Mouse (Mus musculus) midbrain, embryonic 16.5 days (tissue): Measurements from ENCODE around the gene Grk3. TPM values are rescaled to one million over a fixed set of nuclear protein-coding genes. Genes with fewer than 3 reads are reported as not detected.

Experiments used
- ATAC-seq: fragments of 200-750 bp; cut with Nextera tagmentation; 2 replicates; pipeline ENCODE4 v1.8.0; 2017; ENCODE audit warnings: moderate TSS enrichment
- H3K27ac ChIP-seq: fragments of 300-500 bp; sonication (generic); 2 replicates; pipeline ENCODE4 v1.5.1; 2014; ENCODE audit warnings: mild to moderate bottlenecking, low read length, mixed read lengths
- H3K27me3 ChIP-seq: fragments of 300-500 bp; sonication (generic); 2 replicates; pipeline ENCODE4 v1.6.1; 2014; ENCODE audit warnings: low read depth, low read length, mixed read lengths; ENCODE audit not compliant: control insufficient read depth, insufficient read depth
- H3K36me3 ChIP-seq: fragments of 300-500 bp; sonication (generic); 2 replicates; pipeline ENCODE4 v1.6.1; 2014; ENCODE audit warnings: mild to moderate bottlenecking, low read length, moderate library complexity, mixed read lengths; ENCODE audit not compliant: control insufficient read depth, insufficient read depth
- H3K4me1 ChIP-seq: fragments of 300-500 bp; sonication (generic); 2 replicates; pipeline ENCODE4 v1.6.1; 2014; ENCODE audit warnings: mild to moderate bottlenecking, low read length, mixed read lengths; ENCODE audit not compliant: control insufficient read depth, insufficient read depth
- H3K4me2 ChIP-seq: fragments of 300-500 bp; sonication (generic); 2 replicates; pipeline ENCODE4 v1.6.1; 2014; ENCODE audit warnings: mild to moderate bottlenecking, low read length, mixed read lengths
- H3K4me3 ChIP-seq: fragments of 300-500 bp; sonication (generic); 2 replicates; pipeline ENCODE4 v1.5.1; 2014; ENCODE audit warnings: low read depth, mild to moderate bottlenecking, low read length, moderate library complexity, mixed read lengths
- H3K9ac ChIP-seq: fragments of 300-500 bp; sonication (generic); 2 replicates; pipeline ENCODE4 v1.6.1; 2014; ENCODE audit warnings: low read depth, low read length, mixed read lengths
- H3K9me3 ChIP-seq: fragments of 300-500 bp; sonication (generic); replicated peaks from 2 replicates; pipeline ENCODE4 v1.6.1; 2014; ENCODE audit warnings: mild to moderate bottlenecking, low read length, mixed read lengths; ENCODE audit not compliant: control insufficient read depth, poor library complexity, severe bottlenecking
- WGBS: fragments of 180-500 bp; shearing (Covaris S2); extraction: QIAGEN DNeasy Blood & Tissue Kit; methylation state at CpG from one replicate; pipeline ENCODE4 v1.1.7; 2014; 5-methylcytosine and 5-hydroxymethylcytosine counted together
- polyA plus RNA-seq: library from polyadenylated mRNA; unstranded; fragments of >200 nt; fragmentation: Nextera tagmentation; extraction: Ambion mirVana; gene quantifications from 2 replicates; pipeline ENCODE4 v1.2.1, GENCODE M21; 2015

Grk3 gene
- polyA plus RNA-seq = 30.7 and 31.5 TPM in 2 replicates

DNA sequence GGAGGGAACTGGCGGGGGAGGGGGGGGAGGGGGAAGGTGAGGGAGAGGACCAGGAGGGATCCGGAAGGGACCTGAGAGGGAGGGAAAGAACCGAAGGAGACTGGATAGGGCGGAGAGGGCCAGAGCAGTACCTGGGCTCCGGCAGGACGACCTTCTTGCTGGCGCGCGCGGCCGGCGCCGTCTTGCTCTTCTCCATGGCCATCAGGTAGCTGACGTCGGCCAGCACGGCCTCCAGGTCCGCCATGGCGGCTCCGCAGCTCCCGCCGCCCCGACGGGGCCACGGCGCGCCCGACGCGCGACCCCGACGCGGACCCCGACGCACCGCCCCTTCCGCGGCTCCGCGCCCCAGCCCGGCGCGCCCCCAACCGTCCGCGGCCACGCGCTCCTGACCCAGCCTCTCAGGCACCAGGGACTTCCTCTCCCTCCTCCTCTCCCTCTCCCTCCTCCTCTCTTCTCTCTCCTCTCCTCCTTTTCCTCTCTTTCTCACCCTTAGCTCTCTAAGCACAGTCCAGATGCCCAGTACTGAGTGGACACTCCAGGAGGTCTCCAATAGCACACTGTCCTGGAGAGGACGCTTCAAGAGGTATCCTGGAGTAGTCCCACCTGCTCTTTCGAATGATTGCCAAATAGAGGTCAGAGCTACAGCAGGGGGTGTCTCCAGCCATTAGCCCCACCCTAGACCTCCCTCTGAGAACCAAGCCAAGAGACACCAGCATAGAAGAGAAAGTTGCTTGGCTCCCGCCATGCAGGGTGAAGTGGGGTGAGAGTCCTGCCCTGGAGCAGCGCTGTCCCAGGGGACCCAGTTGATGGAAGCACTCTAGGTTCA is at the start of gene Grk3:
Gene Grk3 (minus strand): TSS at position 556 of the 826 bp plus-strand sequence.
- Histone ChIP-seq H3K36me3 (no peaks in the 10 kb centered on the region), H3K9me3 (no peaks in the 10 kb centered on the region), H3K4me3 (peak within 1 kb of the TSS; percentile 64), H3K27me3 (no peaks in the 10 kb centered on the region), H3K4me2 (peak within 1 kb of the TSS; percentile 72), H3K4me1 (peaks cover 14% of the 10 kb centered on the region), H3K9ac (peak within 1 kb of the TSS; percentile 81), H3K27ac (peak within 1 kb of the TSS; percentile 75)
- ATAC-seq = peak; percentile 81
- 5% methylated on average over 27 of the region's 52 CpGs for WGBS

DNA sequence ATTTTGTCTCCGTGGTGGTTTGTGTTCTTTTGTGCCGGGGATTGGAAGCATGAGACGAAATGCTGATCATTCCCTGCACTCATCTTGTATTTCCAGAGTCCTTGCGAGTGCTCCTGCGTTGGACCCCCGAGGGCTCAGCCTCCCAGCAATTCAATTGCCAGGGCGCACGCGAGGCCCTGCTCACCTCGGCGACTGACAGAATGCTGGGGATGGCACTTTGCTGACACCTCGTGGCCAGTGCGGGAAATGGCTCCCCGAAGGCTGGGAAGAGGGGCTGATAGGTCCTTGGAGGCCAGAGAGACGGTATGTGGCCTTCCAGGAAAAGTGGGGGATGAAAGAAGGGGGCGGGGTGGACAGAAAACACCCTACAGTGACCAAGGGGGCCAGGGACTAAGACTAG is 38.7 kb upstream of the Grk3 start:
- Histone ChIP-seq H3K9me3 (no peaks in the 10 kb centered on the region), H3K27ac (no peak overlapping the region), H3K36me3 (no peaks in the 10 kb centered on the region), H3K27me3 (no peaks in the 10 kb centered on the region; the same call in 1 of the 2 replicates), H3K4me1 (peaks cover 4% of the 10 kb centered on the region; the same call in 1 of the 2 replicates), H3K9ac (0 out of 2 replicates have a peak overlapping the region, but pooled peaks have one; percentile 30), H3K4me2 (no peak overlapping the region), H3K4me3 (no peak overlapping the region)
- peak; percentile 72 for ATAC-seq
- 4% methylated on average over 15 of the region's 16 CpGs for WGBS

DNA sequence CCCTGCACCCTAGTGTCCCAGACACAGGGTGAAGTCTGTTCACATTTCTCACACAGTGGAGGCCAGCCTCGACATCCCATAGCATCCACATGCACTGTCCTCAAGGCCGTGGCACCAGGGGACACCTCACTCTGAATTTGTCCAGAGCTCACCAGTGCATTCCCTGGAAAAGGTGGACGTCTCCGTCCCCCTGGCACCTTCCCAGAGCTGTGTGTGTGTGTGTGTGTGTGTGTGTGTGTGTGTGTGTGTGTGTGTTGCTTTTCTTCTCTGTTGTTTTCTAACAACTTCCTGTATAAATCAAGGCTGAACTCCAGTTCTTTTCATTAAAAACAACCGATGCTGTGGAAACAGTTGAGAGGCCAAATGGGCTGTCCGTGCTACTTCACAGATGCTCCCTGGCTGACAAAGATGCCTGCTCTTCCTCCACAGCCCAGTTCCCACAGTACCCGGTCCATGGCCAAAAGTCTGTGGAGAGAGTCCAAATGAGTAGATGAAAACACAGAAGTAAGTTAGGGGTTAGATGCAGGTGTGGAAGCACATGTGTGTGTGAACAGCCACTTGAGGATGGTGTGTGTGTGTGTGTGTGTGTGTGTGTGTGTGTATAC is 35.1 kb upstream of the Grk3 start:
- Histone ChIP-seq H3K36me3 (no peaks in the 10 kb centered on the region), H3K4me2 (no peak overlapping the region), H3K4me3 (no peak overlapping the region), H3K27me3 (no peaks in the 10 kb centered on the region), H3K27ac (peak overlapping the region; percentile 29; the same call in 1 of the 2 replicates), H3K4me1 (peaks cover 4% of the 10 kb centered on the region; the same call in 1 of the 2 replicates), H3K9me3 (no peaks in the 10 kb centered on the region), H3K9ac (no peak overlapping the region)
- WGBS = 55% methylated on average over 7 of the region's 7 CpGs
- no peak for ATAC-seq

DNA sequence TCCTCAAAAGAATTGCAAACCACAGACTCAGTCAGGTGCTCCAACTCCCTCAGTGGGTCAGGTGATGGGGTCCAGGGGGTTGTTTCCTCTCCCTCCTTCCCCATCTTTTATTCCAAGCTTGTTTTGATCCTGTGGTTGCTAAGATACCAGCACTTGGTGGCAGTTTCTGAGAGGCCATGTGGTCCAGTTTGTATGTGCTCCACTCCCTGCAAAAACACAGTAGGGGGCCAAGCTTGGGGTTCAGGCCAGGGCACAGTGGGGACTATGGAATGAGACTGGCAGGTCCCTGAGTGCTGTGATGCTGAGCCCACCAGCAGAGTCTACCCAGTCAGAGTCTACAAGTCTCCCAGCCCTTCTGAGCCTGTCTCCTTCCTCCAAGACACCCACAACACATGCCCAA is 34.3 kb upstream of the Grk3 start:
- H3K4me1 ChIP-seq = peaks cover 4% of the 10 kb centered on the region; the same call in 1 of the 2 replicates
- no peaks in the 10 kb centered on the region for H3K9me3 ChIP-seq
- no peak overlapping the region; the same call in 1 of the 2 replicates for H3K27ac ChIP-seq
- H3K27me3 ChIP-seq = no peaks in the 10 kb centered on the region
- H3K36me3 ChIP-seq = no peaks in the 10 kb centered on the region
- no peak for ATAC-seq
- no peak overlapping the region for H3K4me2 ChIP-seq
- H3K4me3 ChIP-seq = no peak overlapping the region
- H3K9ac ChIP-seq = no peak overlapping the region

DNA sequence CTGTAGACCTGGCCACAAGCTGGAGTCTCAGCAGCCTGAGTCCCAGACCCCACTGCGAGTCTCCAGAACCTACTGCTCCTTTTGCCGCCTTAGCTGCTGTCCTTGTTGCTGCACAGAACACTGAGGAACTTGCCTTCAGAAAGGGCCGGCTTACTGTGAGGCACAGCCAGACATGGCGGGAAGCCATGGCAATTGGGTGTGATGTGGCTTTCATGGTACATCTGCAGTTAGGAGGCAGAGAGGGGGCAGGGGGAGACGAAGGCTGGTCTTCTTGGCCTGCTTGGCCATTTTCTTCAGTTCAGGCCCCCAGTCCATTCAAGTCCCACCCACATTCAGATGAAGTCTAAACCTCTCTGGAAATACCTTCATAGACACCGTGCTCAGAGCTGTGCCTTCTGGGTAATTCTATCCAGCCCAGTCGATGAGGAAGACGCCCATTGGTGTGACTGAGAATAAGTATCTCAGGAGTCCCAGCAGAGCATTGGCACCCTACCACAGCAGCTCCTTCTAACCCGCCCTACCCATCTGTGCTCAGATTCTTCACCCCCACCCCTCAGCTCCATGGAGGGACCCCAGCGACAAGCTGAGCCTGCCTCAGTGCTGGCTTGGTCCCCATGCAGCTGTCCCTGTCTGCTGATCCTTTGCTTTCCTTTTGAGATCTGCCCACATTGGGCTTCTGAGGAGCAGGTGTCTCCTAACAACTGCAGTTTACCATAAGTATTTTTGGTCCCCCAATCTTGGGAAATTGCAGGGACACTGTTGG is 30.1 kb upstream of the Grk3 start:
- Histone ChIP-seq H3K9me3 (no peaks in the 10 kb centered on the region), H3K27me3 (no peaks in the 10 kb centered on the region), H3K4me1 (peaks cover 12% of the 10 kb centered on the region), H3K4me3 (no peak overlapping the region), H3K27ac (0 out of 2 replicates have a peak overlapping the region, but pooled peaks have one; percentile 3), H3K36me3 (no peaks in the 10 kb centered on the region), H3K9ac (no peak overlapping the region), H3K4me2 (no peak overlapping the region)
- ATAC-seq = no peak
- WGBS = 84% methylated on average over 10 of the region's 10 CpGs

DNA sequence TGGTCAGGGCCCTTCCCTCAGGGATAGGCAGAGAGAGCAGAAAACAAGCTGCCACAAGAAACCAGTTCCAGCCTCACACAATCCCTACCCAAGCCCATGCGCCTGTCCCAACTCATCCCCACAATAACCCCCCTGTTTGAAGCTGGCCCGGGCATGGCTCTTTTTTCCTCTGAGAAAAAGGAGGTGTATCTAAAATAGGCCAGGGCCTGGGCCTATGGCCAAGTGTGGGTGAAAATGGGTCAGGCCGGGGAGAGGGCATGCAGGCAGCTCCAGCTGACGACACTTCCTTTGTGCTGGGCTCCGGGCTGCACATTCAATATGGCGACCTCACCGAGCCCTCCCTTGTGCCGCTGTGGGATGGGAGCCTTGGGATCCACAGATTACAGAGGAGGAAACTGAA is 27.9 kb upstream of the Grk3 start:
- Histone ChIP-seq H3K4me1 (peaks cover 8% of the 10 kb centered on the region), H3K4me2 (no peak overlapping the region), H3K27ac (no peak overlapping the region), H3K36me3 (no peaks in the 10 kb centered on the region), H3K27me3 (no peaks in the 10 kb centered on the region), H3K9ac (no peak overlapping the region), H3K9me3 (no peaks in the 10 kb centered on the region), H3K4me3 (no peak overlapping the region)
- ATAC-seq = no peak
- WGBS = 77% methylated on average over 8 of the region's 8 CpGs

DNA sequence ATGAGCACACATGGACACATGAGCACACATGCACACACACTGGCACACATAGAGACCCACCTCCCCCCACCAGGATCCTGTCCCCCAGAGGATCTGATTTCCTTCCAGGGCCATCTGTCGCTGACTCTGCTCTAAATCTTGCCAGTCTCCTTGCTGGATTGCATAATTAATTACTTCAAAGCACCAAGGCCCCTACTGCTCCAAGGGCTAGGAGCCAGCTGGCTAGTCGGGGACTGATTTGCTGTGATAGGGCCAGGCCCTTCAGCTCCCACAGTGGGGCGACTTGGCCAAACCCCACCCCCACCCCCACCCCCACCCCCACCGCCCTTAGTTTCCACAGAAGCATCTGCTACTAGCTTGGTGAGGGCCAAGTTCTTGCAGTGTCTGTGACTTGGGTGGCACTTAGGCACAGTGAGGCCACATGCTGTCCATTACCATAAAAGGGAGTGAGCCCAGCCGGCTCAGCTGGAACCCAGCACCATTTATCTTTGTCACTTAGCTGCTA is 26.0 kb upstream of the Grk3 start:
- no peak overlapping the region for H3K9ac ChIP-seq
- peak overlapping the region; percentile 58; the same call in 1 of the 2 replicates for H3K27ac ChIP-seq
- WGBS = 0% methylated on average over 5 of the region's 5 CpGs
- H3K4me1 ChIP-seq = peaks cover 8% of the 10 kb centered on the region
- H3K36me3 ChIP-seq = no peaks in the 10 kb centered on the region
- H3K4me3 ChIP-seq = no peak overlapping the region
- peak; percentile 81 for ATAC-seq
- no peaks in the 10 kb centered on the region for H3K27me3 ChIP-seq
- H3K4me2 ChIP-seq = no peak overlapping the region
- H3K9me3 ChIP-seq = no peaks in the 10 kb centered on the region

DNA sequence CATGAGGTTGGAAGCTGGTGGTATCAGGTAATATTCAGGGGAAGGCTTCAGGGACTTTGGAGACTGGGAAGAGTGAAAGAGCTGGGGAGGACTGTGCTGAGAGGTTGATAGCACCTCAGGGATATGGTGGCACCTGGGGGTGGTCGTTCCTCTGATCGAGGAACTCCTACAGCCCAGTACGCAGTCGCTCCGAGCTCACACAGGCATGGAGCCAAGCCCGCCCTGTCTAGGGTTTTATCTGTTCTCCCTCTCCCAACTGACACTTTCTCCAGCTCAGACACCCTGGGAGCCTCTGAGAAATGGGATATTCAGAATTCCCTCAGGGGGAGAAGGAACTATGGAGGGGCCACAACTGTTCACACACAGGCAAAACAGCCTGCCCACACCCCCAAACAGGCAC is 25.2 kb upstream of the Grk3 start:
- Histone ChIP-seq H3K4me2 (no peak overlapping the region), H3K9ac (no peak overlapping the region), H3K27me3 (no peaks in the 10 kb centered on the region), H3K36me3 (no peaks in the 10 kb centered on the region), H3K4me1 (peaks cover 9% of the 10 kb centered on the region), H3K9me3 (no peaks in the 10 kb centered on the region), H3K27ac (no peak overlapping the region), H3K4me3 (no peak overlapping the region)
- WGBS = 63% methylated on average over 6 of the region's 6 CpGs
- no peak for ATAC-seq
